Mouse (Mus musculus) stomach, postnatal 0 days (tissue): ENCODE measurements at regions not wholly inside any gene's neighbourhood (a gene's known extent, or its start where the extent isn't known, plus 50 kb on each side); places are given as distances from the start of the nearest gene placed in this dataset.

Experiments
- CTCF ChIP-seq: IDR thresholded peaks from 2 replicates; pipeline ENCODE4 v1.5.1; 2016; ENCODE audit warnings: antibody characterized with exemption, low read depth, mild to moderate bottlenecking, moderate library complexity
- EP300 ChIP-seq: optimal IDR thresholded peaks from 2 replicates; pipeline ENCODE3; 2016; ENCODE audit warnings: antibody characterized with exemption

GRCm38 (mm10) chr1:73547877-73548276 lies 532.2 kb upstream of the Tnp1 start:
- TF ChIP-seq EP300 (no peak), CTCF (no peak)
